Mouse (Mus musculus) gastrocnemius, postnatal 25 days (tissue): ENCODE data around the gene Vmn2r53. TPM values are rescaled to one million over a fixed set of nuclear protein-coding genes. Genes with fewer than 3 reads are reported as not detected.
"Not testable (repeated sequence)": the region's sequence is repeated elsewhere in the genome, so short reads cannot be mapped to it uniquely, and the experiment has no call there.

Source experiments
- DNase-seq: peaks from one replicate; pipeline ENCODE4 v3.0.0; 2022
- long read RNA-seq, 2 experiments: library from polyadenylated mRNA; stranded (forward); transcript quantifications; one replicate each; pipeline ENCODE4 v2.0.0; 2021
- total RNA-seq, 2 experiments: library from RNA; stranded (reverse); gene quantifications; 1 replicate in 1 of 2; 2 replicates in 1 of 2; pipeline ENCODE4 v1.2.3; 2021

Vmn2r53 gene
- total RNA-seq: under 1 TPM; under 0.01 to 0.03 TPM
- long read RNA-seq, experiment 1: 0 reads
- long read RNA-seq, experiment 2: 0 reads

- no peak for DNase-seq
Measured at GRCm38 (mm10) chr7:12608688-12609087, at the start of gene Vmn2r53. Gene Vmn2r53 (minus strand): TSS chr7:12608788.

DNA sequence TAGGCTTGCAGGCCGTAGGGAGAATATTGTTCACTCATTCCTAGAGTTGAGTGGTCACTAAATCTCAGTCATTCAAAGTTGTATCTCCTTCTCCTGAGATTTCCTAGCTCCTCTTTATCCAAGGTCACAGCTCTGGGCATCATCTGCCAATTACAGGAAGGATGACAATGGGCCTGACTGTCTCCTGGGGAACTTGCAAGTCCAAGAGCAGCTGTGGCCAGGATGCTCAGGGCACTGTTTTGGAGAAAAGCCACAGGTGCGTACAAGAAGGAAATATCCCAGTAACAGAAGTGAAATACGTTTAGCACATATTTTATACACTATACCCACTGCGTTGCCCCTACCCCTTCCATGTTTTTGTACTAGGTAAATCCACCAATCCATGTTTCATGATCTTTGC, 31.6 kb upstream of the Vmn2r53 start, which contains the start of gene Vmn2r54:
Gene Vmn2r54 (minus strand): TSS at position 101 of the 400 bp plus-strand sequence.
- DNase-seq: not testable (repeated sequence)

Other genes starting within 250 kb of the Vmn2r53 start
- not detected for gene Vmn1r84, start 239.5 kb downstream of the Vmn2r53 start, total RNA-seq
- 1 to 10 TPM; 1.9 to 2.2 TPM for gene Zfp551, start 186.0 kb downstream of the Vmn2r53 start, total RNA-seq
- gene Zfp606, start 130.5 kb downstream of the Vmn2r53 start, total RNA-seq: 1 to 10 TPM; 5.0 to 5.8 TPM
- not detected for gene 2900092C05Rik, start 96.3 kb downstream of the Vmn2r53 start, total RNA-seq
- gene Vmn2r54, start 31.5 kb upstream of the Vmn2r53 start, total RNA-seq: not detected
- not detected for gene Vmn2r55, start 76.2 kb upstream of the Vmn2r53 start, total RNA-seq
- gene Vmn2r56, start 126.2 kb upstream of the Vmn2r53 start, total RNA-seq: not detected
- gene Zscan18, start 194.8 kb upstream of the Vmn2r53 start, total RNA-seq: 1 to 10 TPM; 1.4 to 1.6 TPM
- 1 to 10 TPM; 3.7 to 4.6 TPM for gene Zfp329, start 210.1 kb upstream of the Vmn2r53 start, total RNA-seq
- 10 to 100 TPM in 1 of 2 experiments, 1 to 10 TPM in 1; 8.9 to 10.3 TPM for gene Zfp110, start 226.0 kb upstream of the Vmn2r53 start, total RNA-seq